Mouse (Mus musculus) CD4-positive, CD25-positive, alpha-beta regulatory T cell, adult 2 months (primary cell): ENCODE results near the gene Tedc1.

ENCODE experiments used
- DNase-seq: peaks from one replicate; pipeline ENCODE4 v3.0.0-alpha.2; 2012; ENCODE audit warnings: low read depth, low spot score

The Tedc1 gene

GRCm38 (mm10) chr12:113155887-113156539, at the start of gene Tedc1:
Gene Tedc1 (plus strand): TSS chr12:113156421.
- DNase-seq: peak; percentile 100

GRCm38 (mm10) chr12:113107431-113108124, 48.6 kb upstream of the Tedc1 start:
- no peak for DNase-seq

- no peak for DNase-seq
Observed at GRCm38 (mm10) chr12:113108528-113109283, 47.5 kb upstream of the Tedc1 start.

DNA sequence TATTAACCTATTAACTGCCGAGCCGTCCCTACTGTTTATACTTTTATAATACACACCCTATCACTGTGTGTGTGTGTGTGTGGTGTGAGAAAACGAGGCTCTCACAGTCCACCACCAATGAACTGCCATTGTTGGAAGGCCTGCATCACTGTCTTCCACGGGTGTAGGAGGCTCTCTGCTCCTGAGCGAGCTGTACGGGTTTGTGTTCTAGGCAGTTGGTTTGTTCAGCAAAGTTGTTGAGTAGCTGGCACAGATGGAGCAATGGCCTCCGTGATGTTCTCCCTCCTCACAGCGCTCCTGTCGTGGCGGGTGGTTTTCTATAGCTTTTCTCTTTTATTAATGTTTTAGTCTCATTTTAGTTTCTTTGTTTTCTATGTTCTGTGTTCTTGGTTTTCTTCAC, 46.4 kb upstream of the Tedc1 start:
- no peak for DNase-seq

GRCm38 (mm10) chr12:113114141-113114540, 42.1 kb upstream of the Tedc1 start:
- no peak for DNase-seq

- no peak for DNase-seq
Observed at GRCm38 (mm10) chr12:113114856-113115538, 41.2 kb upstream of the Tedc1 start.

- DNase-seq: peak; percentile 85
Observed at GRCm38 (mm10) chr12:113119516-113120410, 36.5 kb upstream of the Tedc1 start.

DNA sequence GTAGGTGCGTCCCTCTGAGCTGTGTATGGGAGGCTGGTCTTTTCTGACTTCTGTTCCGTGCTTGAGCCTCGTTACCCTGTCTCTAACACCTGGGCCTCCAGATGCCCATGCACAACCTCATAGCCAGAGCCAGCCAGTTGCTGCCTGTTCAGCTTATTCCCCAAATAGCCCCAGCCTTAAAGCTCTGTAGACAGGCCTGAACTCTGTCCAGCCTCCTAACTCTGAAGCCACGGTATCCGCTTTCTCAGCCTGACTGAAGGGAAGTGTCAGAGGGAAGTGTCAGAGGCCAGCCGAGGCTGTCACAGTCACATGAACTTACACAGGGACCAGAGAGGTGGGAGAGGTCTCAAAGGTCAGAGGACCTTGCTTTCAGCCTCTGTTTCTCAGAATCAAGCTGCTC, 31.5 kb upstream of the Tedc1 start:
- DNase-seq: no peak

- no peak for DNase-seq
Observed at GRCm38 (mm10) chr12:113130732-113131131, 25.5 kb upstream of the Tedc1 start.

DNA sequence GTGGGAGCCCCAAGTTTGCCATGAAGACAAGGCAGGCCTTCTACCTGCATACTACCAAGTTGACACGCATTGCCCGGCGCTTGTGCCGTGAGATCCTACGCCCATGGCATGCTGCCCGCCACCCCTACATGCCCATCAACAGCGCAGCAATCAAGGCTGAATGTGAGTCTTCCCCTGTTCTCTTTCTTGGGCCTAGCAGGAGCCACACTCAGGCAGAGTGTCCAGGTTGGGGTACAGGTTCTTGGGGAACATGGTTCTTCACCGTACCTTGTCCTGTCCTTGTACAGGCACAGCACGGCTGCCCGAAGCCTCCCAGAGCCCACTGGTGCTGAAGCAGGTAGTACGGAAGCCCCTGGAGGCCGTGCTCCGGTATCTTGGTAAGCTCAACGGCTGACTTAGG, 24.6 kb upstream of the Tedc1 start:
- no peak for DNase-seq

GRCm38 (mm10) chr12:113132567-113132966, 23.7 kb upstream of the Tedc1 start:
- no peak for DNase-seq

DNA sequence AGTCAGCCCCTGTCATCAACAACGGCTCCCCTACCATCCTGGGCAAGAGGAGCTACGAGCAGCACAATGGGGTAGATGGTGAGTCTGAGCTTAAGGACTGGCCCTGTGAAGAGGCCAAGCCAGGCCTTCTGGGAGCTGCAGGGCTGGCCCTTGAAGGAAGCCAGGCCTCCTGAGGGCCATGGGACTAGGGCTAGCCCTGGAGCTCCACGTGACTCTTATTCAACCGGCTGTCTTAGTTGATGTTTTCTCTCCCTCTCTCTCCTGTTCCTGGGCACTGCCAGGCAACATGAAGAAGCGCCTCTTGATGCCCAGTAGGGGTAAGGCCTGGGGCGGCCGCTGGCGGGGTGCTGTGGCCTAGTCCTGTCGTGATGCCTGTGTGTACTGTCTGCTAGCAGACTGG, 23.0 kb upstream of the Tedc1 start:
- DNase-seq: no peak

DNA sequence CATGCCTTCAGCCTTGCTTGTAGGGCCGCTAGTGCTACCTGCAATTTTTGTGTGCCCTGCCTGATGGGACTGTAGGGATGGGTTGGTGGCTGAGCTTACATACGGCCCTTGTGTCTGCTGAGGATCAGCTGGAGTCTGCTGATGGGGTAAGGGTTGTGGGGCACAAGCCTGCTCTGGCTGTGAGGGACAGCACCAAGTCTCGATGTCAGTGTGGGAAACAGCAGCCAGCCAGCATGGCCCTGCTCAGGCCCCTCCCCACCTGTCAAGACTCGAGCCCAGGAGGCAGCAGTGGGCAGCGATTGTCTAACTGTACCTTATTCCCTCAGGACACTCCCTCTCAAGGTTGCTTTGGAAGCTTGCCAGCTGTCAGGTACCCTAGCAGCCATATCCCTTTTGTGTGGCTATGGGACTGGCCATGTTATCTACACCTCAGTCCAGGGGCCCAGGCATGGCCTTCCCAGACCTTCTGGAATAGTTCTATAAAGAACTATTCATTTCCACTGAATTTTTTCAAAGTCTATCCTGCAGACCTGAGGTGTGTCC, 22.3 kb upstream of the Tedc1 start:
- DNase-seq: no peak

- DNase-seq: no peak
Observed at GRCm38 (mm10) chr12:113134502-113134901, 21.7 kb upstream of the Tedc1 start.

DNA sequence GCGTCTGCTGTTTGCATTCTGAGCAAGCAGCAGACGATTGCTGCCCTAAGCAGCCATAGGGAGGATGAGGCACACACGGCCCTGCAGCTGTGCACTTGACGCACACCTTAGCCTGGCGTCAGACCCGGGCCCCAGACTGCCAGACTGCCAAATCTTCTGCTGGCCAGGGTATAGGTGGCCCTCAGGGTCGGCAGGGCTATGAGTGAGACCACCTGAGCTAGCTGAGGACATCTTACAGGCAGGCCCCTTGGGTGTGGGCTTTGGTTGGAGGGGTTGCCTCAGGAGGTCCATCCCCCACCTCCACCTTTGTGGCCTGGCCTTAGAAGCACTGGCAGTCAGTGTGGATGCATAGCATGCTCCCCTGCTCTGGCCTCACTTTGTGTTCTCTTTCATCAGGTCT, 20.8 kb upstream of the Tedc1 start:
- DNase-seq: no peak

DNA sequence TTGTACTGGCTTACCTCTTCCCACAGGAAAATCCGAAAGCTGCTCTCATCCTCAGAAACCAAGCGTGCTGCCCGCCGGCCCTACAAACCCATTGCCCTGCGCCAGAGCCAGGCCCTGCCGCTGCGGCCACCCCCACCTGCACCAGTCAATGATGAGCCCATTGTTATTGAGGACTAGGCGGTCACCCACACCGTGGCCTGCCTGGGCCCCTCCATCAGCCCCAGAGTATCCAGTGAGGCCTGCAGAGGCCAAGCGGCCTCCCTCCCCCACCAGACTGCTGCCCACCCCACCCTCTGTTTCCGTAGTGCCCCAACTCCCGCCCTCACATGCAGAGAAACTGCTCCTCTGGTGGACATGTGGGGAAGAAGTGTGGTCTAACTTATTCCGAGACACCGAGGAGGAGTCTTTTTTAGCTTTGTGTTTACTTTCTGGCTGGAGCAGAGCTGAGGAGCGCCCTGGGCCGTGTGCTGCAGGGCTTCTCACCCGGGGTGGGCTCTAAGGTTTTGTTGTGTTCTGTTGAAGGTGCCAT, 19.7 kb upstream of the Tedc1 start:
- no peak for DNase-seq

GRCm38 (mm10) chr12:113137260-113138213, 18.7 kb upstream of the Tedc1 start:
- DNase-seq: no peak

GRCm38 (mm10) chr12:113138291-113138690, 17.9 kb upstream of the Tedc1 start:
- DNase-seq: no peak
